Mouse (Mus musculus) heart, embryonic 13.5 days (tissue): ENCODE data around the gene Rps27a. TPM values are rescaled to one million over a fixed set of nuclear protein-coding genes. Genes with fewer than 3 reads are reported as not detected.
"Not testable (repeated sequence)": the region's sequence is repeated elsewhere in the genome, so short reads cannot be mapped to it uniquely, and the experiment has no call there.

ENCODE experiments used
- ATAC-seq: fragments of 200-750 bp; cut with Nextera tagmentation; 2 replicates; pipeline ENCODE4 v1.8.0; 2017; ENCODE audit warnings: moderate TSS enrichment; ENCODE audit not compliant: insufficient number of reproducible peaks, low FRiP score, low TSS enrichment; ENCODE audit errors: extremely low read depth
- H3K27ac ChIP-seq: fragments of 300-500 bp; sonication (generic); replicated peaks from 2 replicates; pipeline ENCODE4 v1.5.1; 2015; ENCODE audit warnings: moderate library complexity, mild to moderate bottlenecking, inconsistent platforms
- H3K27me3 ChIP-seq: fragments of 300-500 bp; sonication (generic); replicated peaks from 2 replicates; pipeline ENCODE4 v1.6.1; 2015; ENCODE audit warnings: mild to moderate bottlenecking, inconsistent platforms
- H3K36me3 ChIP-seq: fragments of 300-500 bp; sonication (generic); 2 replicates; pipeline ENCODE4 v1.6.1; 2015; ENCODE audit warnings: mild to moderate bottlenecking, inconsistent platforms
- H3K4me1 ChIP-seq: fragments of 300-500 bp; sonication (generic); 2 replicates; pipeline ENCODE4 v1.6.1; 2015; ENCODE audit warnings: inconsistent platforms
- H3K4me2 ChIP-seq: fragments of 300-500 bp; sonication (generic); 2 replicates; pipeline ENCODE4 v1.6.1; 2015; ENCODE audit warnings: inconsistent platforms, mild to moderate bottlenecking, moderate library complexity
- H3K4me3 ChIP-seq: fragments of 300-500 bp; sonication (generic); 2 replicates; pipeline ENCODE4 v1.5.1; 2015; ENCODE audit warnings: moderate library complexity, mild to moderate bottlenecking, inconsistent platforms
- H3K9ac ChIP-seq: fragments of 300-500 bp; sonication (generic); 2 replicates; pipeline ENCODE4 v1.6.1; 2015; ENCODE audit warnings: inconsistent platforms, mild to moderate bottlenecking, moderate library complexity
- H3K9me3 ChIP-seq: fragments of 300-500 bp; sonication (generic); 2 replicates; pipeline ENCODE4 v1.6.1; 2016; ENCODE audit warnings: inconsistent platforms
- WGBS: fragments of 180-500 bp; shearing (Covaris S2); methylation state at CpG from one replicate; pipeline ENCODE4 v1.1.7; 2015; ENCODE audit warnings: mixed read lengths; 5-methylcytosine and 5-hydroxymethylcytosine counted together
- polyA plus RNA-seq: library from polyadenylated mRNA; unstranded; fragments of >200 nt; fragmentation: Nextera tagmentation; extraction: Ambion mirVana; gene quantifications from 2 replicates; pipeline ENCODE4 v1.2.1, GENCODE M21; 2015

Rps27a gene
- polyA plus RNA-seq, 1 experiment from 2014 or later: 702 TPM

GRCm38 (mm10) chr11:29547249-29547751 lies 609 bp downstream of the Rps27a start:
- under 1% methylated on average over 27 of the region's 27 CpGs for WGBS
- ATAC-seq: no peak
- peak overlapping the region; percentile 95 for H3K9ac ChIP-seq

GRCm38 (mm10) chr11:29546762-29547161 lies 1.1 kb downstream of the Rps27a start:
- peaks cover 18% of the 10 kb centered on the region for H3K4me1 ChIP-seq
- 17% methylated on average over 2 of the region's 2 CpGs for WGBS
- no peak for ATAC-seq
- H3K27ac ChIP-seq: peak overlapping the region; percentile 78
- H3K36me3 ChIP-seq: peaks cover 50% of the 10 kb centered on the region
- H3K4me2 ChIP-seq: peak overlapping the region; percentile 85
- no peaks in the 10 kb centered on the region for H3K9me3 ChIP-seq
- peak overlapping the region; percentile 95 for H3K9ac ChIP-seq
- H3K27me3 ChIP-seq: no peaks in the 10 kb centered on the region
- H3K4me3 ChIP-seq: peak overlapping the region; percentile 79

More at GRCm38 (mm10) chr11:29547249-29547751, 609 bp downstream of the Rps27a start:
- peak overlapping the region; percentile 78 for H3K27ac ChIP-seq
- H3K36me3 ChIP-seq: peaks cover 45% of the 10 kb centered on the region
- no peaks in the 10 kb centered on the region for H3K27me3 ChIP-seq
- H3K4me3 ChIP-seq: peak overlapping the region; percentile 79
- H3K4me1 ChIP-seq: peaks cover 18% of the 10 kb centered on the region
- H3K4me2 ChIP-seq: peak overlapping the region; percentile 85
- no peaks in the 10 kb centered on the region for H3K9me3 ChIP-seq

GRCm38 (mm10) chr11:29546297-29546696 lies 1.6 kb downstream of the Rps27a start:
- not testable (repeated sequence) for H3K9me3 ChIP-seq, H3K27me3 ChIP-seq, H3K27ac ChIP-seq, ATAC-seq
- Histone ChIP-seq H3K4me2 (peak overlapping the region; percentile 85), H3K9ac (peak overlapping the region; percentile 95), H3K4me3 (peak overlapping the region; percentile 79), H3K36me3 (peaks cover 55% of the 10 kb centered on the region), H3K4me1 (peaks cover 18% of the 10 kb centered on the region)
- 83% methylated on average over 2 of the region's 2 CpGs for WGBS

DNA sequence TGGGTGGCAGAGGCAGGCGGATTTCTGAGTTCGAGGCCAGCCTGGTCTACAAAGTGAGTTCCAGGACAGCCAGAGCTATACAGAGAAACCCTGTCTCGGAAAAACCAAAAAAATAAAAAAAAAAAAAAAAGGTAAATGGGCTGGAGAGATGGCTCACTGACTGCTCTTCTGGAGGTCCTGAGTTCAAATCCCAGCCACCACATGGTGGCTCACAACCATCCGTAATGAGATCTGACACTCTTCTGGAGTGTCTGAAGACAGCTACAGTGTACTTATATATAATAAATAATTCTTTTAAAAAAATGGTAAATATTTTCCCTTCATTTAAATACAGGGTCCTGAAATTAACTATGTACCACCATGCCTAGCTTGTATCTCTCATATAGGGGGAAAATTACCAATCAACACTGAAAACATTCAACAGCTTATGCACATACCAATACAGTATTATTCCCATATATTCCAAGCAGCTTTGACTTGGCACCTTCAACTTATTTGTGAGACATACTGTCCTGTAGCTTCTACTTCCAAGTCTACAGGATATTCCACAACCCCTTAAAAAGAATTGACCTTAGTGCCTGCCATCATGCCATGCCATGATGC lies 2.7 kb downstream of the Rps27a start:
- not testable (repeated sequence) for H3K9ac ChIP-seq, H3K27ac ChIP-seq, H3K4me3 ChIP-seq, H3K4me2 ChIP-seq, H3K9me3 ChIP-seq, ATAC-seq, H3K27me3 ChIP-seq
- Histone ChIP-seq H3K36me3 (peaks cover 64% of the 10 kb centered on the region), H3K4me1 (peaks cover 18% of the 10 kb centered on the region)
- 85% methylated on average over 4 of the region's 4 CpGs for WGBS

- Histone ChIP-seq H3K27me3 (no peaks in the 10 kb centered on the region), H3K4me1 (peaks cover 18% of the 10 kb centered on the region), H3K4me3 (no peak overlapping the region), H3K9ac (no peak overlapping the region), H3K4me2 (no peak overlapping the region), H3K36me3 (peaks cover 69% of the 10 kb centered on the region), H3K9me3 (no peaks in the 10 kb centered on the region), H3K27ac (no peak overlapping the region)
- no peak for ATAC-seq
- WGBS: 93% methylated on average over 3 of the region's 3 CpGs
Measured at GRCm38 (mm10) chr11:29544225-29544945, 3.5 kb downstream of the Rps27a start.

GRCm38 (mm10) chr11:29538201-29538600 lies 9.7 kb downstream of the Rps27a start:
- no peak overlapping the region for H3K9ac ChIP-seq
- H3K36me3 ChIP-seq: peaks cover 89% of the 10 kb centered on the region

DNA sequence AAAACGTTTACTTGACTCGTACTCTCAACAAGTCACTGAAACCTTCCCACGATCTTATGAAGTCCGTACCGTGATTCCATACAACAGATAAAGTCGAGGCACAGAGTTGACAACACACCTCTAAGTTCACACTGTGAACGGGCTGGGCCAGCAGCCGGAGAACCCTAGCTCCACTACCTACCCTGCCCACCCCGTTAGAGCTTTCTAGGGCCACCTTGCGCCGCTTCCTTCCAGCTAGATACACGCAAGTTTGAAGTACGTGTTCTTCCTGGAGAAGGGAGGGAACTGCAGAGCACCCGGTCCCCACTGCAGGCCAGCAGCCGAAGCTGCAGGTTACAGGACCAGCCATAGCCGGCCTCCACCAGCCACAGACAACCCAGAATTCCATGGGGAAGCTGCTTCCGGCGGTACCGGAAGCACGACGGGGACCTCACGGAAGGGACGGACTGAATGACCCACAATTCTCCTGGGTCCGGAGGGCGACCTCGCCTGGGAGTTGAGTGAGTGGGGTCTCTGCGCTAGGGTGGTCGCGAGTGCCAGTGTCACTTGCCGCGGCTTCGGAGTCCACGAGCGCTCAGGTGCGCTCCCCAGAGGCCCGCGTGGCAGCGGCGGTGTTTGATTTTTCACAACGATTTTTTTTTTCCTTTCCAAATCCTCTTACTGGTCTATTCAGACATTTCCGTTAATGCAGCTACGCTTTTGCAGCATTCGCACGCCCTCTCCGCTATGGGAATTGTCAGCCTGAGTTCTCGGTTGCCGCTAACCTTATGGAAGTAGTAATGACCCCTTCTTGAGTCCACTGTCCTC lies 21.7 kb downstream of the Rps27a start, which contains the start of gene Mtif2:
TSS of gene Mtif2 (plus strand) at position 421 of the 807 bp plus-strand sequence.
- Histone ChIP-seq H3K4me2 (peak within 1 kb of the TSS; percentile 77), H3K36me3 (peaks cover 15% of the 10 kb centered on the region), H3K27ac (peak within 1 kb of the TSS; percentile 78), H3K27me3 (no peaks in the 10 kb centered on the region; the same call in 1 of the 2 replicates), H3K4me1 (peaks cover 10% of the 10 kb centered on the region), H3K9me3 (no peaks in the 10 kb centered on the region), H3K4me3 (peak within 1 kb of the TSS; percentile 69), H3K9ac (peak within 1 kb of the TSS; percentile 89)
- peak; percentile 86 for ATAC-seq
- 2% methylated on average over 47 of the region's 47 CpGs for WGBS

More at GRCm38 (mm10) chr11:29538201-29538600, 9.7 kb downstream of the Rps27a start:
- H3K4me1 ChIP-seq: no peaks in the 10 kb centered on the region
- no peaks in the 10 kb centered on the region for H3K9me3 ChIP-seq
- H3K27ac ChIP-seq: no peak overlapping the region
- H3K4me2 ChIP-seq: no peak overlapping the region
- no peaks in the 10 kb centered on the region for H3K27me3 ChIP-seq
- no peak for ATAC-seq
- no peak overlapping the region for H3K4me3 ChIP-seq
- WGBS: 100% methylated on average over 1 of the region's 1 CpGs

GRCm38 (mm10) chr11:29514682-29515412 lies 33.1 kb downstream of the Rps27a start, which contains the start of gene Prorsd1:
Prorsd1 (minus strand) TSS chr11:29515033.
- WGBS: 3% methylated on average over 40 of the region's 40 CpGs
- Histone ChIP-seq H3K9ac (peak within 1 kb of the TSS; percentile 86), H3K36me3 (peaks cover 23% of the 10 kb centered on the region), H3K27me3 (peaks cover 4% of the 10 kb centered on the region; the same call in 1 of the 2 replicates), H3K9me3 (no peaks in the 10 kb centered on the region), H3K4me3 (peak within 1 kb of the TSS; percentile 70), H3K4me1 (peaks cover 8% of the 10 kb centered on the region), H3K27ac (peak within 1 kb of the TSS; percentile 80), H3K4me2 (peak within 1 kb of the TSS; percentile 68)
- peak; percentile 97 for ATAC-seq

DNA sequence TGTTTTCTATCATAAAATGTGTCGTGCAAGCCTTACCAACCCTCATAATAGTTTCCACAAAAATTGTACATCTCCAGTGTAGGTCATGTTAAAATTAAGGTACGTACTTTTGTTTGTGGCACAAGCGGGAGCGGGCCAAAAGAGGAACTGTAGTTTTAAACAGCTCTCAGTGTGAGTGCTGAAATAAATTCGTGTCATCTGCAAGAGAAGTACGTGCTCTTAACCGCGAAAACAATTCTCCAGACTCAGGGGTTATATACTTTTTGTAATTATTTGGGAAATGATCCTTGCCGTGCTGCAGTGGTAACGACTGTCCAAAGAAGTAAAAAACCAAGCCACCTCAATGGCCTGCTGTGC lies 33.6 kb downstream of the Rps27a start:
- H3K27ac ChIP-seq: peak overlapping the region; percentile 80
- no peaks in the 10 kb centered on the region for H3K9me3 ChIP-seq
- H3K4me3 ChIP-seq: peak overlapping the region; percentile 70
- H3K4me2 ChIP-seq: peak overlapping the region; percentile 68
- peaks cover 8% of the 10 kb centered on the region for H3K4me1 ChIP-seq
- ATAC-seq: no peak
- peaks cover 4% of the 10 kb centered on the region; the same call in 1 of the 2 replicates for H3K27me3 ChIP-seq
- peak overlapping the region; percentile 86 for H3K9ac ChIP-seq
- peaks cover 25% of the 10 kb centered on the region for H3K36me3 ChIP-seq
- 21% methylated on average over 10 of the region's 10 CpGs for WGBS

DNA sequence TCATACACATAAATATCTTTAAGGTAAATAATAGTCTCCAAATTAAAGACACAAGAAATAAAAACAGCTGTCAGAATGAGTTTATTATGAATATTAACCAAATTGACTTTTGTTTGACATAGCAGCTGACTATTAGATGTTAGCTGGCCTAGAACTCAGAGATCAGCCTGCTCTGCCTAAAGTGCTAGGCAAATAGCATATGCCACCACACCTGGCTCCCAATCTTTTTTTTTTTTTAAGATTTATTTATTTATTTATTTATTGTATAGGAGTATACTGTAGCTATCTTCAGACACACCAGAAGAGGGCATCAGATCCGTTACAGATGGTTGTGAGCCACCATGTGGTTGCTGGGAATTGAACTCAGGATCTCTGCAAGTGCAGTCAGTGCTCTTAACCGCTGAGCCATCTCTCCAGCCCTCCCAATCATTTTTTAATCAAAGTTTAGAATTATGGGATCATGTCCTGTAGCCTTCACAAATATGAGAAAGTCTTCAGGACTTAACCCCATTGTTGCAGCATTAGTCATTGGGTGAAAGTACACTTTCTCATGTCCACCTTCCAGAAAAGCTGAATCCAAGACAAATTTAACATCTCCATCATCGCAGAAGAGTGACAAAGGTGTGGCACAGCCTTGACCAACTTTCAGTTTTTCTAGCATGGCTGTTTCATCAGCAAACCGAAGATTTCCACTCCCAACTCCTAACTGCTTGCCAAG lies 34.9 kb downstream of the Rps27a start:
- peaks cover 8% of the 10 kb centered on the region for H3K4me1 ChIP-seq
- H3K4me3 ChIP-seq: no peak overlapping the region
- no peak for ATAC-seq
- H3K36me3 ChIP-seq: peaks cover 25% of the 10 kb centered on the region
- no peak overlapping the region for H3K27ac ChIP-seq
- no peak overlapping the region for H3K4me2 ChIP-seq
- no peaks in the 10 kb centered on the region for H3K9me3 ChIP-seq
- no peak overlapping the region for H3K9ac ChIP-seq
- H3K27me3 ChIP-seq: no peaks in the 10 kb centered on the region
- 87% methylated on average over 4 of the region's 4 CpGs for WGBS
